Mouse (Mus musculus) megakaryocyte, embryonic 14.5 days (primary cell): Measurements from ENCODE around the gene Plcg1. TPM values are rescaled to one million over a fixed set of nuclear protein-coding genes. Genes with fewer than 3 reads are reported as not detected.

Experiments used
- H3K27me3 ChIP-seq: replicated peaks from 2 replicates; pipeline ENCODE3; 2012; ENCODE audit warnings: inconsistent platforms
- H3K36me3 ChIP-seq: replicated peaks from 2 replicates; pipeline ENCODE3; 2012; ENCODE audit warnings: low read length, inconsistent platforms, mixed read lengths
- H3K4me1 ChIP-seq: 2 replicates; pipeline ENCODE4 v1.6.1; 2012; ENCODE audit warnings: inconsistent platforms
- H3K4me3 ChIP-seq: replicated peaks from 2 replicates; pipeline ENCODE3; 2012; ENCODE audit warnings: moderate library complexity, mild to moderate bottlenecking, inconsistent platforms
- H3K9me3 ChIP-seq: 2 replicates; pipeline ENCODE4 v1.6.1; 2012; ENCODE audit warnings: inconsistent platforms
- FLI1 ChIP-seq: IDR thresholded peaks from 2 replicates; pipeline ENCODE4 v1.6.1; 2012; ENCODE audit warnings: low read length, inconsistent platforms, mixed read lengths
- GATA1 ChIP-seq: IDR thresholded peaks from 3 replicates; pipeline ENCODE4 v1.6.1; 2012; ENCODE audit warnings: mixed read lengths, low read length, inconsistent platforms, borderline replicate concordance
- polyA plus RNA-seq: library from polyadenylated mRNA; stranded (reverse); fragments of >175 nt; gene quantifications from 2 replicates; pipeline ENCODE4 v1.2.3, GENCODE M21; 2012; ENCODE audit warnings: low replicate concordance; ENCODE audit not compliant: insufficient read depth

Plcg1 gene
- polyA plus RNA-seq, 1 experiment = 4.1 TPM

- no peaks in the 10 kb centered on the region for H3K9me3 ChIP-seq
- TF ChIP-seq FLI1 = no peak
- TF ChIP-seq GATA1 = no peak
- H3K4me3 ChIP-seq = peak overlapping the region; percentile 96
- peaks cover 40% of the 10 kb centered on the region for H3K36me3 ChIP-seq
- H3K27me3 ChIP-seq = peaks cover 2% of the 10 kb centered on the region
- H3K4me1 ChIP-seq = peaks cover 78% of the 10 kb centered on the region
These were observed 1.4 kb downstream of the Plcg1 start for GRCm38 (mm10) chr2:160732420-160732995.

GRCm38 (mm10) chr2:160733131-160733531 is 2.0 kb downstream of the Plcg1 start:
- Histone ChIP-seq H3K4me1 (peaks cover 82% of the 10 kb centered on the region), H3K27me3 (peaks cover 2% of the 10 kb centered on the region), H3K9me3 (no peaks in the 10 kb centered on the region), H3K4me3 (peak overlapping the region; percentile 96), H3K36me3 (peaks cover 42% of the 10 kb centered on the region)
- TF ChIP-seq FLI1 (no peak), GATA1 (no peak)

GRCm38 (mm10) chr2:160734331-160734730 is 3.2 kb downstream of the Plcg1 start:
- peaks cover 2% of the 10 kb centered on the region for H3K27me3 ChIP-seq
- TF ChIP-seq FLI1 = no peak
- no peak for TF ChIP-seq GATA1
- H3K4me3 ChIP-seq = no peak overlapping the region
- H3K36me3 ChIP-seq = peaks cover 54% of the 10 kb centered on the region
- peaks cover 89% of the 10 kb centered on the region for H3K4me1 ChIP-seq
- H3K9me3 ChIP-seq = no peaks in the 10 kb centered on the region

GRCm38 (mm10) chr2:160735706-160736310 is 4.7 kb downstream of the Plcg1 start:
- H3K36me3 ChIP-seq = peaks cover 65% of the 10 kb centered on the region
- no peaks in the 10 kb centered on the region for H3K9me3 ChIP-seq
- TF ChIP-seq FLI1 (no peak), GATA1 (no peak)
- H3K4me3 ChIP-seq = peak overlapping the region; percentile 21
- H3K27me3 ChIP-seq = no peaks in the 10 kb centered on the region
- peaks cover 89% of the 10 kb centered on the region for H3K4me1 ChIP-seq

- Histone ChIP-seq H3K9me3 (no peaks in the 10 kb centered on the region), H3K27me3 (no peaks in the 10 kb centered on the region), H3K36me3 (peaks cover 68% of the 10 kb centered on the region), H3K4me3 (no peak overlapping the region), H3K4me1 (peaks cover 93% of the 10 kb centered on the region)
- TF ChIP-seq GATA1 = no peak
- TF ChIP-seq FLI1 = no peak
These were observed 5.4 kb downstream of the Plcg1 start for GRCm38 (mm10) chr2:160736466-160736865.

- Histone ChIP-seq H3K4me3 (no peak overlapping the region), H3K9me3 (no peaks in the 10 kb centered on the region), H3K36me3 (peaks cover 71% of the 10 kb centered on the region), H3K27me3 (no peaks in the 10 kb centered on the region), H3K4me1 (peaks cover 97% of the 10 kb centered on the region)
- TF ChIP-seq FLI1 (no peak), GATA1 (no peak)
These were observed 7.3 kb downstream of the Plcg1 start for GRCm38 (mm10) chr2:160738354-160738753.

GRCm38 (mm10) chr2:160739647-160740356 is 8.7 kb downstream of the Plcg1 start:
- H3K4me1 ChIP-seq = peaks cover 97% of the 10 kb centered on the region
- TF ChIP-seq GATA1 = no peak
- TF ChIP-seq FLI1 = no peak

GRCm38 (mm10) chr2:160740521-160741156 is 9.5 kb downstream of the Plcg1 start:
- Histone ChIP-seq H3K27me3 (no peaks in the 10 kb centered on the region), H3K9me3 (no peaks in the 10 kb centered on the region), H3K4me3 (no peak overlapping the region), H3K4me1 (peaks cover 97% of the 10 kb centered on the region), H3K36me3 (peaks cover 55% of the 10 kb centered on the region)
- TF ChIP-seq FLI1 (no peak), GATA1 (no peak)

More at GRCm38 (mm10) chr2:160739647-160740356, 8.7 kb downstream of the Plcg1 start:
- H3K27me3 ChIP-seq = no peaks in the 10 kb centered on the region
- peaks cover 61% of the 10 kb centered on the region for H3K36me3 ChIP-seq
- no peak overlapping the region for H3K4me3 ChIP-seq
- H3K9me3 ChIP-seq = no peaks in the 10 kb centered on the region

GRCm38 (mm10) chr2:160741580-160741979 is 10.5 kb downstream of the Plcg1 start:
- no peak for TF ChIP-seq GATA1
- no peak for TF ChIP-seq FLI1
- H3K9me3 ChIP-seq = no peaks in the 10 kb centered on the region
- peak overlapping the region; percentile 31 for H3K4me3 ChIP-seq
- no peaks in the 10 kb centered on the region for H3K27me3 ChIP-seq
- H3K4me1 ChIP-seq = peaks cover 97% of the 10 kb centered on the region
- H3K36me3 ChIP-seq = peaks cover 49% of the 10 kb centered on the region
